Mouse (Mus musculus) forebrain, embryonic 11.5 days (tissue): ENCODE data around the gene BC049730. TPM values are rescaled to one million over a fixed set of nuclear protein-coding genes. Genes with fewer than 3 reads are reported as not detected.
"Not testable (repeated sequence)": the region's sequence is repeated elsewhere in the genome, so short reads cannot be mapped to it uniquely, and the experiment has no call there.

Source experiments
- ATAC-seq: fragments of 200-750 bp; cut with Nextera tagmentation; replicated peaks from 2 replicates; pipeline ENCODE4 v1.8.0; 2017; ENCODE audit warnings: moderate TSS enrichment; ENCODE audit not compliant: low FRiP score
- DNase-seq: peaks from one replicate; pipeline ENCODE4 v3.0.0-alpha.2; 2017; ENCODE audit warnings: low spot score
- H3K27ac ChIP-seq: fragments of 300-500 bp; sonication (generic); 2 replicates; pipeline ENCODE4 v1.5.1; 2014; ENCODE audit warnings: low read depth, low read length
- H3K27me3 ChIP-seq: fragments of 300-500 bp; sonication (generic); 2 replicates; pipeline ENCODE4 v1.6.1; 2014; ENCODE audit warnings: mild to moderate bottlenecking, low read length, mixed read lengths; ENCODE audit not compliant: control insufficient read depth, insufficient read depth
- H3K36me3 ChIP-seq: fragments of 300-500 bp; sonication (generic); 2 replicates; pipeline ENCODE4 v1.6.1; 2014; ENCODE audit warnings: mild to moderate bottlenecking, low read length, moderate library complexity, mixed read lengths; ENCODE audit not compliant: control insufficient read depth, insufficient read depth
- H3K4me1 ChIP-seq: fragments of 300-500 bp; sonication (generic); replicated peaks from 2 replicates; pipeline ENCODE4 v1.6.1; 2014; ENCODE audit warnings: low read length, mixed read lengths; ENCODE audit not compliant: control insufficient read depth, insufficient read depth
- H3K4me2 ChIP-seq: fragments of 300-500 bp; sonication (generic); 2 replicates; pipeline ENCODE4 v1.6.1; 2014; ENCODE audit warnings: low read depth, mild to moderate bottlenecking, low read length, moderate library complexity, mixed read lengths; ENCODE audit not compliant: severe bottlenecking
- H3K4me3 ChIP-seq: fragments of 300-500 bp; sonication (generic); 2 replicates; pipeline ENCODE4 v1.5.1; 2014; ENCODE audit warnings: low read depth, low read length
- H3K9ac ChIP-seq: fragments of 300-500 bp; sonication (generic); 2 replicates; pipeline ENCODE4 v1.6.1; 2014; ENCODE audit warnings: low read length
- H3K9me3 ChIP-seq: fragments of 300-500 bp; sonication (generic); 2 replicates; pipeline ENCODE4 v1.6.1; 2016; ENCODE audit warnings: low read length, mixed read lengths; ENCODE audit not compliant: control insufficient read depth
- WGBS: fragments of 180-500 bp; shearing (Covaris S2); extraction: QIAGEN DNeasy Blood & Tissue Kit; methylation state at CpG from one replicate; pipeline ENCODE4 v1.1.7; 2014; 5-methylcytosine and 5-hydroxymethylcytosine counted together
- polyA plus RNA-seq: library from polyadenylated mRNA; unstranded; fragments of >200 nt; fragmentation: Nextera tagmentation; extraction: Ambion mirVana; gene quantifications from 2 replicates; pipeline ENCODE4 v1.2.1, GENCODE M21; 2014

Gene BC049730
- polyA plus RNA-seq, 1 experiment from 2014 or later, result not detected

- not testable (repeated sequence) for H3K9me3 ChIP-seq, H3K9ac ChIP-seq, DNase-seq, H3K4me3 ChIP-seq, H3K27ac ChIP-seq, ATAC-seq, H3K36me3 ChIP-seq, H3K4me2 ChIP-seq, H3K27me3 ChIP-seq, H3K4me1 ChIP-seq
- 81% methylated on average over 7 of the region's 7 CpGs for WGBS
These were observed 24.9 kb upstream of the BC049730 start for GRCm38 (mm10) chr7:24684121-24684520.

- not testable (repeated sequence) for ATAC-seq, H3K36me3 ChIP-seq, DNase-seq, H3K9ac ChIP-seq, H3K27me3 ChIP-seq, H3K4me2 ChIP-seq, H3K4me1 ChIP-seq, H3K4me3 ChIP-seq, H3K27ac ChIP-seq, H3K9me3 ChIP-seq
- 91% methylated on average over 10 of the region's 10 CpGs for WGBS
These were observed 21.5 kb upstream of the BC049730 start for GRCm38 (mm10) chr7:24687519-24687918.

GRCm38 (mm10) chr7:24692693-24693092 is 16.3 kb upstream of the BC049730 start:
- not testable (repeated sequence) for H3K9ac ChIP-seq, H3K4me3 ChIP-seq, H3K27ac ChIP-seq, H3K4me2 ChIP-seq, H3K9me3 ChIP-seq, H3K4me1 ChIP-seq, ATAC-seq, H3K27me3 ChIP-seq, H3K36me3 ChIP-seq, DNase-seq
- WGBS, result 89% methylated on average over 3 of the region's 3 CpGs

- 91% methylated on average over 4 of the region's 4 CpGs for WGBS
- not testable (repeated sequence) for H3K9me3 ChIP-seq, H3K4me3 ChIP-seq, DNase-seq, ATAC-seq, H3K36me3 ChIP-seq, H3K4me1 ChIP-seq, H3K4me2 ChIP-seq, H3K9ac ChIP-seq, H3K27ac ChIP-seq, H3K27me3 ChIP-seq
These were observed 11.2 kb upstream of the BC049730 start for GRCm38 (mm10) chr7:24697891-24698290.

GRCm38 (mm10) chr7:24702841-24703240 is 6.2 kb upstream of the BC049730 start:
- H3K36me3 ChIP-seq, ATAC-seq, DNase-seq, H3K27ac ChIP-seq, H3K27me3 ChIP-seq, H3K4me3 ChIP-seq, H3K9me3 ChIP-seq, H3K4me1 ChIP-seq, H3K4me2 ChIP-seq, H3K9ac ChIP-seq: not testable (repeated sequence)
- WGBS, result 86% methylated on average over 9 of the region's 9 CpGs

- no peaks in the 10 kb centered on the region for H3K36me3 ChIP-seq
- ATAC-seq, result no peak
- no peaks in the 10 kb centered on the region for H3K27me3 ChIP-seq
- DNase-seq, result no peak
- H3K4me1 ChIP-seq, result no peaks in the 10 kb centered on the region
- H3K9me3 ChIP-seq, result no peaks in the 10 kb centered on the region
- no peak overlapping the region for H3K9ac ChIP-seq
- H3K27ac ChIP-seq, result no peak overlapping the region
- WGBS, result 80% methylated on average over 6 of the region's 6 CpGs
- no peak overlapping the region for H3K4me3 ChIP-seq
- H3K4me2 ChIP-seq, result no peak overlapping the region
These were observed 6.0 kb downstream of the BC049730 start for GRCm38 (mm10) chr7:24715039-24715438.

- not testable (repeated sequence) for H3K27ac ChIP-seq, H3K4me1 ChIP-seq, H3K4me3 ChIP-seq, H3K4me2 ChIP-seq, DNase-seq, H3K9me3 ChIP-seq, ATAC-seq, H3K36me3 ChIP-seq, H3K9ac ChIP-seq, H3K27me3 ChIP-seq
- 91% methylated on average over 11 of the region's 11 CpGs for WGBS
These were observed 17.8 kb downstream of the BC049730 start, which contains the start of gene Gm4763 for GRCm38 (mm10) chr7:24726808-24727207. Gene Gm4763, minus strand, starts transcription at chr7:24726908.

- H3K36me3 ChIP-seq, result no peaks in the 10 kb centered on the region
- no peak overlapping the region for H3K27ac ChIP-seq
- H3K9me3 ChIP-seq, result no peaks in the 10 kb centered on the region
- H3K4me3 ChIP-seq, result no peak overlapping the region
- H3K9ac ChIP-seq, result no peak overlapping the region
- WGBS, result 13% methylated on average over 17 of the region's 17 CpGs
- peak overlapping the region; percentile 36 for H3K4me2 ChIP-seq
- H3K4me1 ChIP-seq, result peaks cover 6% of the 10 kb centered on the region; the same call in 1 of the 2 replicates
- H3K27me3 ChIP-seq, result no peaks in the 10 kb centered on the region
- peak; percentile 73 for DNase-seq
- peak; percentile 78 for ATAC-seq
These were observed 27.1 kb downstream of the BC049730 start for GRCm38 (mm10) chr7:24735970-24736670.

- H3K27ac ChIP-seq, result no peak overlapping the region
- 62% methylated on average over 4 of the region's 4 CpGs for WGBS
These were observed 41.7 kb downstream of the BC049730 start for GRCm38 (mm10) chr7:24750695-24751094.

More at GRCm38 (mm10) chr7:24750695-24751094, 41.7 kb downstream of the BC049730 start:
- no peaks in the 10 kb centered on the region for H3K36me3 ChIP-seq
- DNase-seq (no peak), ATAC-seq (no peak)
- H3K4me3 ChIP-seq, result no peak overlapping the region
- no peaks in the 10 kb centered on the region for H3K4me1 ChIP-seq
- H3K9ac ChIP-seq, result no peak overlapping the region
- no peaks in the 10 kb centered on the region for H3K9me3 ChIP-seq
- no peak overlapping the region for H3K4me2 ChIP-seq
- no peaks in the 10 kb centered on the region for H3K27me3 ChIP-seq
